In genomic region chr2:155592854-155593283, GRCm38 (mm10) we compare ENCODE assay signal across 8 mouse cellular contexts. TPM values are rescaled to one million over a fixed set of nuclear protein-coding genes. Genes with fewer than 3 reads are reported as not detected.
A peak's percentile ranks its signal among the peaks of the same experiment; 100 is the strongest.
DNase-seq lines count a peak whose midpoint lies in the region; ATAC-seq lines count a peak whose summit lies in the region.

No protein-coding gene starts in this region.

- peaks cover 6% of the 10 kb centered on the region for H3K36me3 ChIP-seq in megakaryocyte, embryonic 14.5 days (replicated peaks; ENCODE audit: low read length)
- no peaks in the 10 kb centered on the region for H3K36me3 ChIP-seq in limb, embryonic 12.5 days
- H3K36me3 ChIP-seq in stomach, embryonic 14.5 days (ENCODE audit: control insufficient read depth, insufficient read depth, low read length), result no peaks in the 10 kb centered on the region

- ATAC-seq in megakaryocyte, adult 5-6 weeks (ENCODE audit: poor library complexity, severe bottlenecking), result no peak
- peak; percentile 70; the same call in 1 of the 2 replicates for ATAC-seq in erythroid progenitor cell, adult 5-6 weeks (replicated peaks; ENCODE audit: low FRiP score, poor library complexity, severe bottlenecking)
- ATAC-seq in limb, embryonic 12.5 days (ENCODE audit: insufficient number of reproducible peaks, insufficient read depth, low FRiP score, low TSS enrichment, low read depth), result no peak; the same call in 1 of the 2 replicates
- ATAC-seq in stomach, embryonic 14.5 days (ENCODE audit: insufficient number of reproducible peaks, insufficient read depth, low FRiP score, low read depth), result no peak; the same call in 1 of the 2 replicates
- ATAC-seq in megakaryocyte progenitor cell, adult 5-6 weeks (replicated peaks; ENCODE audit: poor library complexity), result no peak

- peak overlapping the region; percentile 69 for H3K4me2 ChIP-seq in limb, embryonic 12.5 days
- H3K4me2 ChIP-seq in stomach, embryonic 14.5 days (replicated peaks; ENCODE audit: low read depth, low read length), result peak overlapping the region; percentile 66

- DNase-seq in kidney, postnatal 36 days, result no peak
- DNase-seq in right cerebral cortex, postnatal 10 days (ENCODE audit: low spot score in 2 of 2), result no peak

- peaks cover 10% of the 10 kb centered on the region for H3K27me3 ChIP-seq in megakaryocyte, embryonic 14.5 days (replicated peaks)
- 0 out of 2 replicates have a peak, but pooled peaks cover 7% of the 10 kb centered on the region for H3K27me3 ChIP-seq in limb, embryonic 12.5 days
- no peaks in the 10 kb centered on the region for H3K27me3 ChIP-seq in stomach, embryonic 14.5 days (ENCODE audit: control insufficient read depth, insufficient read depth, low read length)

- peak overlapping the region; percentile 97 for H3K4me3 ChIP-seq in megakaryocyte, embryonic 14.5 days (replicated peaks)
- H3K4me3 ChIP-seq in limb, embryonic 12.5 days (replicated peaks), result peak overlapping the region; percentile 57
- H3K4me3 ChIP-seq in stomach, embryonic 14.5 days (ENCODE audit: low read depth, low read length), result peak overlapping the region; percentile 65

- H3K9me3 ChIP-seq in megakaryocyte, embryonic 14.5 days, result no peaks in the 10 kb centered on the region
- H3K9me3 ChIP-seq in limb, embryonic 12.5 days, result no peaks in the 10 kb centered on the region
- no peaks in the 10 kb centered on the region for H3K9me3 ChIP-seq in stomach, embryonic 14.5 days (ENCODE audit: control insufficient read depth, low read depth, low read length)

- H3K9ac ChIP-seq in limb, embryonic 12.5 days (replicated peaks), result peak overlapping the region; percentile 74
- peak overlapping the region; percentile 41 for H3K9ac ChIP-seq in stomach, embryonic 14.5 days (replicated peaks; ENCODE audit: low read depth, low read length)

- peak overlapping the region; percentile 66; the same call in 1 of the 2 replicates for H3K27ac ChIP-seq in limb, embryonic 12.5 days
- peak overlapping the region; percentile 48; the same call in 1 of the 2 replicates for H3K27ac ChIP-seq in stomach, embryonic 14.5 days (ENCODE audit: low read length)

- 1% methylated on average over 9 of the region's 9 CpGs for WGBS in limb, embryonic 12.5 days
- 0% methylated on average over 9 of the region's 9 CpGs for WGBS in stomach, embryonic 14.5 days

- H3K4me1 ChIP-seq in megakaryocyte, embryonic 14.5 days, result peaks cover 45% of the 10 kb centered on the region
- peaks cover 7% of the 10 kb centered on the region; the same call in 1 of the 2 replicates for H3K4me1 ChIP-seq in limb, embryonic 12.5 days (replicated peaks)
- H3K4me1 ChIP-seq in stomach, embryonic 14.5 days (ENCODE audit: control insufficient read depth, insufficient read depth, low read length), result peaks cover 6% of the 10 kb centered on the region; the same call in 1 of the 2 replicates

RNA-seq across cellular contexts. Expression of gene Gss, which starts 0.3 kb away (rescaled TPM):
- polyA plus RNA-seq in megakaryocyte, embryonic 14.5 days (2012; ENCODE audit: insufficient read depth, low replicate concordance), result 7.9 and 8.8 TPM in 2 replicates
- 9.6 and 9.7 TPM in 2 replicates for total RNA-seq in megakaryocyte, adult 5-6 weeks (2015)
- 13.3 and 17.1 TPM in 2 replicates for total RNA-seq in megakaryocyte, adult 5-6 weeks (2017)
- total RNA-seq in erythroid progenitor cell, adult 5-6 weeks (2015; ENCODE audit: low replicate concordance), result 2.9 and 7.1 TPM in 2 replicates
- 5.6 and 9.6 TPM in 2 replicates for total RNA-seq in erythroid progenitor cell, adult 5-6 weeks (2017; ENCODE audit: low replicate concordance)
- 23.8 and 23.9 TPM in 2 replicates for polyA plus RNA-seq in limb, embryonic 12.5 days (2016; fragmentation: Nextera tagmentation; extraction: Ambion mirVana)
- polyA plus RNA-seq in stomach, embryonic 14.5 days (2014; fragmentation: Nextera tagmentation; extraction: Ambion mirVana), result 24.2 and 26.1 TPM in 2 replicates
- 9.9 and 12.2 TPM in 2 replicates for total RNA-seq in megakaryocyte progenitor cell, adult 5-6 weeks (2015)
- 13.4 and 18.2 TPM in 2 replicates for total RNA-seq in megakaryocyte progenitor cell, adult 5-6 weeks (2017)

RNA-seq across cellular contexts. Expression of gene Myh7b, which starts 18.1 kb away (rescaled TPM):
- polyA plus RNA-seq in megakaryocyte, embryonic 14.5 days (2012; ENCODE audit: insufficient read depth, low replicate concordance), result 0.95 TPM in 1 of 2 replicates, not detected in the other
- not detected in 2 replicates for total RNA-seq in megakaryocyte, adult 5-6 weeks (2015)
- not detected in 2 replicates for total RNA-seq in megakaryocyte, adult 5-6 weeks (2017)
- not detected in 2 replicates for total RNA-seq in erythroid progenitor cell, adult 5-6 weeks (2015; ENCODE audit: low replicate concordance)
- not detected in 2 replicates for total RNA-seq in erythroid progenitor cell, adult 5-6 weeks (2017; ENCODE audit: low replicate concordance)
- 1.9 and 2.1 TPM in 2 replicates for polyA plus RNA-seq in limb, embryonic 12.5 days (2016; fragmentation: Nextera tagmentation; extraction: Ambion mirVana)
- polyA plus RNA-seq in stomach, embryonic 14.5 days (2014; fragmentation: Nextera tagmentation; extraction: Ambion mirVana), result 0.39 and 0.76 TPM in 2 replicates
- 0.07 TPM in 1 of 2 replicates, not detected in the other for total RNA-seq in megakaryocyte progenitor cell, adult 5-6 weeks (2015)
- not detected in 2 replicates for total RNA-seq in megakaryocyte progenitor cell, adult 5-6 weeks (2017)
